Mouse (Mus musculus) neural tube, embryonic 11.5 days (tissue): ENCODE results near the gene C1ql1. TPM values are rescaled to one million over a fixed set of nuclear protein-coding genes. Genes with fewer than 3 reads are reported as not detected.

Experiments used
- ATAC-seq: fragments of 200-750 bp; cut with Nextera tagmentation; 2 replicates; pipeline ENCODE4 v1.8.0; 2017; ENCODE audit warnings: moderate number of reproducible peaks, mild to moderate bottlenecking, moderate TSS enrichment, moderate library complexity; ENCODE audit not compliant: insufficient read depth, low FRiP score, low TSS enrichment
- DNase-seq: peaks from one replicate; pipeline ENCODE4 v3.0.0-alpha.2; 2015; ENCODE audit warnings: low spot score
- H3K27ac ChIP-seq: fragments of 300-500 bp; sonication (generic); 2 replicates; pipeline ENCODE4 v1.5.1; 2014; ENCODE audit warnings: low read depth, mild to moderate bottlenecking, low read length
- H3K27me3 ChIP-seq: fragments of 300-500 bp; sonication (generic); 2 replicates; pipeline ENCODE4 v1.6.1; 2014; ENCODE audit warnings: mild to moderate bottlenecking, low read length, mixed read lengths; ENCODE audit not compliant: control insufficient read depth, insufficient read depth
- H3K36me3 ChIP-seq: fragments of 300-500 bp; sonication (generic); 2 replicates; pipeline ENCODE4 v1.6.1; 2014; ENCODE audit warnings: mild to moderate bottlenecking, low read length, moderate library complexity, mixed read lengths; ENCODE audit not compliant: control insufficient read depth, insufficient read depth
- H3K4me1 ChIP-seq: fragments of 300-500 bp; sonication (generic); 2 replicates; pipeline ENCODE4 v1.6.1; 2014; ENCODE audit warnings: low read length, mixed read lengths; ENCODE audit not compliant: control insufficient read depth, insufficient read depth
- H3K4me2 ChIP-seq: fragments of 300-500 bp; sonication (generic); 2 replicates; pipeline ENCODE4 v1.6.1; 2014; ENCODE audit warnings: low read depth, mild to moderate bottlenecking, moderate library complexity
- H3K4me3 ChIP-seq: fragments of 300-500 bp; sonication (generic); 2 replicates; pipeline ENCODE4 v1.5.1; 2014; ENCODE audit warnings: low read depth, low read length
- H3K9ac ChIP-seq: fragments of 300-500 bp; sonication (generic); 2 replicates; pipeline ENCODE4 v1.6.1; 2014; ENCODE audit warnings: mild to moderate bottlenecking, low read length
- H3K9me3 ChIP-seq: fragments of 300-500 bp; sonication (generic); 2 replicates; pipeline ENCODE4 v1.6.1; 2016; ENCODE audit warnings: low read length; ENCODE audit not compliant: control insufficient read depth
- WGBS: fragments of 180-500 bp; shearing (Covaris S2); extraction: QIAGEN DNeasy Blood & Tissue Kit; methylation state at CpG from one replicate; pipeline ENCODE4 v1.1.7; 2014; 5-methylcytosine and 5-hydroxymethylcytosine counted together
- polyA plus RNA-seq: library from polyadenylated mRNA; unstranded; fragments of >200 nt; fragmentation: Nextera tagmentation; extraction: Ambion mirVana; gene quantifications from 2 replicates; pipeline ENCODE4 v1.2.1, GENCODE M21; 2014

Gene C1ql1
- polyA plus RNA-seq, 1 experiment from 2014 or later: 4.0 TPM

- H3K9me3 ChIP-seq: no peaks in the 10 kb centered on the region
- 22% methylated on average over 24 of the region's 24 CpGs for WGBS
These were observed 17.5 kb upstream of the C1ql1 start for GRCm38 (mm10) chr11:102963855-102964546.

GRCm38 (mm10) chr11:102963246-102963854 is 16.9 kb upstream of the C1ql1 start:
- H3K4me3 ChIP-seq: peak overlapping the region; percentile 4; the same call in 1 of the 2 replicates
- ATAC-seq: peak; percentile 53

More at GRCm38 (mm10) chr11:102963855-102964546, 17.5 kb upstream of the C1ql1 start:
- Histone ChIP-seq H3K4me2 (peak overlapping the region; percentile 24), H3K27ac (peak overlapping the region; percentile 53), H3K4me3 (no peak overlapping the region), H3K4me1 (peaks cover 17% of the 10 kb centered on the region), H3K27me3 (0 out of 2 replicates have a peak, but pooled peaks cover 3% of the 10 kb centered on the region), H3K9ac (peak overlapping the region; percentile 20), H3K36me3 (no peaks in the 10 kb centered on the region)
- DNase-seq: peak; percentile 53
- no peak for ATAC-seq

GRCm38 (mm10) chr11:102962861-102963245 is 16.4 kb upstream of the C1ql1 start:
- WGBS: 23% methylated on average over 7 of the region's 7 CpGs
- H3K9ac ChIP-seq: peak overlapping the region; percentile 20; the same call in 1 of the 2 replicates
- H3K27me3 ChIP-seq: 0 out of 2 replicates have a peak, but pooled peaks cover 3% of the 10 kb centered on the region
- H3K9me3 ChIP-seq: no peaks in the 10 kb centered on the region
- no peak for ATAC-seq
- peaks cover 17% of the 10 kb centered on the region for H3K4me1 ChIP-seq
- H3K4me2 ChIP-seq: peak overlapping the region; percentile 24
- no peaks in the 10 kb centered on the region for H3K36me3 ChIP-seq
- peak overlapping the region; percentile 7; the same call in 1 of the 2 replicates for H3K27ac ChIP-seq
- DNase-seq: no peak
- peak overlapping the region; percentile 4; the same call in 1 of the 2 replicates for H3K4me3 ChIP-seq

More at GRCm38 (mm10) chr11:102963246-102963854, 16.9 kb upstream of the C1ql1 start:
- Histone ChIP-seq H3K9me3 (no peaks in the 10 kb centered on the region), H3K4me1 (peaks cover 17% of the 10 kb centered on the region), H3K27ac (peak overlapping the region; percentile 53), H3K27me3 (0 out of 2 replicates have a peak, but pooled peaks cover 3% of the 10 kb centered on the region), H3K4me2 (peak overlapping the region; percentile 24), H3K36me3 (no peaks in the 10 kb centered on the region), H3K9ac (peak overlapping the region; percentile 20)
- 4% methylated on average over 16 of the region's 16 CpGs for WGBS
- DNase-seq: peak; percentile 61

GRCm38 (mm10) chr11:102961082-102961481 is 14.6 kb upstream of the C1ql1 start:
- Histone ChIP-seq H3K9me3 (no peaks in the 10 kb centered on the region), H3K27ac (no peak overlapping the region), H3K4me1 (peaks cover 17% of the 10 kb centered on the region), H3K4me2 (no peak overlapping the region), H3K27me3 (0 out of 2 replicates have a peak, but pooled peaks cover 3% of the 10 kb centered on the region), H3K4me3 (no peak overlapping the region), H3K9ac (no peak overlapping the region), H3K36me3 (no peaks in the 10 kb centered on the region)
- ATAC-seq (no peak), DNase-seq (no peak)
- WGBS: 94% methylated on average over 4 of the region's 4 CpGs

GRCm38 (mm10) chr11:102958870-102959269 is 12.4 kb upstream of the C1ql1 start:
- Histone ChIP-seq H3K27me3 (no peaks in the 10 kb centered on the region), H3K9me3 (no peaks in the 10 kb centered on the region), H3K36me3 (no peaks in the 10 kb centered on the region), H3K27ac (no peak overlapping the region), H3K9ac (no peak overlapping the region), H3K4me1 (peaks cover 10% of the 10 kb centered on the region), H3K4me2 (no peak overlapping the region), H3K4me3 (no peak overlapping the region)
- ATAC-seq (no peak), DNase-seq (no peak)
- 73% methylated on average over 1 of the region's 1 CpGs for WGBS

- H3K9ac ChIP-seq: no peak overlapping the region
- WGBS: 84% methylated on average over 6 of the region's 6 CpGs
- H3K27me3 ChIP-seq: no peaks in the 10 kb centered on the region
- H3K36me3 ChIP-seq: no peaks in the 10 kb centered on the region
- no peak for ATAC-seq
- DNase-seq: no peak
- peaks cover 6% of the 10 kb centered on the region for H3K4me1 ChIP-seq
- H3K27ac ChIP-seq: no peak overlapping the region
- no peak overlapping the region for H3K4me3 ChIP-seq
- H3K4me2 ChIP-seq: no peak overlapping the region
- no peaks in the 10 kb centered on the region for H3K9me3 ChIP-seq
These were observed 11.9 kb upstream of the C1ql1 start for GRCm38 (mm10) chr11:102958431-102958830.

- no peak overlapping the region for H3K27ac ChIP-seq
These were observed 11.2 kb upstream of the C1ql1 start for GRCm38 (mm10) chr11:102957692-102958091.

GRCm38 (mm10) chr11:102956962-102957614 is 10.6 kb upstream of the C1ql1 start:
- Histone ChIP-seq H3K4me1 (peaks cover 3% of the 10 kb centered on the region; the same call in 1 of the 2 replicates), H3K27me3 (no peaks in the 10 kb centered on the region), H3K36me3 (no peaks in the 10 kb centered on the region), H3K9ac (no peak overlapping the region), H3K27ac (peak overlapping the region; percentile 64), H3K4me3 (no peak overlapping the region), H3K9me3 (no peaks in the 10 kb centered on the region), H3K4me2 (no peak overlapping the region)
- peak; percentile 52 for DNase-seq
- WGBS: 59% methylated on average over 16 of the region's 16 CpGs
- ATAC-seq: no peak

More at GRCm38 (mm10) chr11:102957692-102958091, 11.2 kb upstream of the C1ql1 start:
- DNase-seq (no peak), ATAC-seq (no peak)
- H3K4me3 ChIP-seq: no peak overlapping the region
- H3K4me2 ChIP-seq: no peak overlapping the region
- H3K9ac ChIP-seq: no peak overlapping the region
- H3K36me3 ChIP-seq: no peaks in the 10 kb centered on the region
- peaks cover 2% of the 10 kb centered on the region for H3K4me1 ChIP-seq
- H3K9me3 ChIP-seq: no peaks in the 10 kb centered on the region
- 86% methylated on average over 8 of the region's 8 CpGs for WGBS
- no peaks in the 10 kb centered on the region for H3K27me3 ChIP-seq
